Mouse (Mus musculus) bone marrow, adult 2 months (tissue): ENCODE measurements around the gene Acta2. TPM values are rescaled to one million over a fixed set of nuclear protein-coding genes. Genes with fewer than 3 reads are reported as not detected.

Experiments
- H3K27ac ChIP-seq: fragments of 200-500 bp; 2 replicates; pipeline ENCODE4 v1.5.1; 2012; ENCODE audit warnings: low read depth, mild to moderate bottlenecking, control low read depth, inconsistent platforms, low read length; ENCODE audit not compliant: control insufficient read depth, poor library complexity, insufficient read depth
- H3K4me1 ChIP-seq: fragments of 200-500 bp; 2 replicates; pipeline ENCODE4 v1.6.1; 2011; ENCODE audit warnings: low read length; ENCODE audit not compliant: control insufficient read depth, insufficient read depth
- H3K4me3 ChIP-seq: fragments of 200-500 bp; replicated peaks from 2 replicates; pipeline ENCODE3; 2011; ENCODE audit warnings: mild to moderate bottlenecking, low read depth, low read length, control low read depth; ENCODE audit not compliant: control insufficient read depth
- CTCF ChIP-seq: fragments of 200-500 bp; IDR thresholded peaks from 2 replicates; pipeline ENCODE4 v1.5.1; 2011; ENCODE audit warnings: low read length, control low read depth; ENCODE audit not compliant: control insufficient read depth, insufficient read depth
- POLR2A ChIP-seq: fragments of 200-500 bp; IDR thresholded peaks from 2 replicates; pipeline ENCODE4 v1.6.1; 2011; ENCODE audit warnings: low read depth, mild to moderate bottlenecking, control low read depth, low read length, borderline replicate concordance; ENCODE audit not compliant: control insufficient read depth
- WGBS: fragments of 180-500 bp; shearing (Covaris S2); methylation state at CpG from one replicate; pipeline ENCODE4 v1.1.7; 2018; 5-methylcytosine and 5-hydroxymethylcytosine counted together
- polyA plus RNA-seq: library from polyadenylated mRNA; stranded (reverse); fragments of >200 nt; gene quantifications from 2 replicates; pipeline ENCODE4 v1.2.4, GENCODE M21; 2011; ENCODE audit warnings: low replicate concordance; ENCODE audit not compliant: missing spikeins, insufficient read depth, insufficient read length

Acta2 gene
- polyA plus RNA-seq, 1 experiment, result 33.5 TPM

GRCm38 (mm10) chr19:34194132-34194745, 61.2 kb downstream of the Acta2 start:
- Histone ChIP-seq H3K4me3 (no peak overlapping the region), H3K4me1 (peaks cover 3% of the 10 kb centered on the region), H3K27ac (no peak overlapping the region)
- WGBS, result 63% methylated on average over 6 of the region's 6 CpGs
- TF ChIP-seq POLR2A (no peak), CTCF (no peak)

- no peak for TF ChIP-seq CTCF
- TF ChIP-seq POLR2A, result no peak
- Histone ChIP-seq H3K4me3 (peak overlapping the region; percentile 72), H3K27ac (peak overlapping the region; percentile 28; the same call in 1 of the 2 replicates), H3K4me1 (peaks cover 3% of the 10 kb centered on the region)
- 55% methylated on average over 9 of the region's 9 CpGs for WGBS
Measured at GRCm38 (mm10) chr19:34193683-34194082, 61.7 kb downstream of the Acta2 start.

GRCm38 (mm10) chr19:34193149-34193548, 62.2 kb downstream of the Acta2 start:
- under 1% methylated on average over 9 of the region's 9 CpGs for WGBS
- TF ChIP-seq POLR2A, result no peak
- no peak for TF ChIP-seq CTCF

GRCm38 (mm10) chr19:34192008-34192963, 63.1 kb downstream of the Acta2 start, which contains the start of gene Stambpl1:
Gene Stambpl1, plus strand, starts transcription at chr19:34192229.
- Histone ChIP-seq H3K4me3 (peak within 1 kb of the TSS; percentile 87), H3K4me1 (no peaks in the 10 kb centered on the region; the same call in 1 of the 2 replicates), H3K27ac (peak within 1 kb of the TSS; percentile 89)
- under 1% methylated on average over 62 of the region's 62 CpGs for WGBS
- TF ChIP-seq CTCF (no peak), POLR2A (peak; percentile 36; the same call in 1 of the 2 replicates)

More at GRCm38 (mm10) chr19:34193149-34193548, 62.2 kb downstream of the Acta2 start:
- Histone ChIP-seq H3K4me1 (peaks cover 3% of the 10 kb centered on the region), H3K27ac (no peak overlapping the region; the same call in 1 of the 2 replicates), H3K4me3 (peak overlapping the region; percentile 87)

GRCm38 (mm10) chr19:34191645-34192007, 63.8 kb downstream of the Acta2 start:
- WGBS, result 49% methylated on average over 10 of the region's 10 CpGs
- peak overlapping the region; percentile 39 for H3K4me3 ChIP-seq
- no peaks in the 10 kb centered on the region; the same call in 1 of the 2 replicates for H3K4me1 ChIP-seq
- H3K27ac ChIP-seq, result no peak overlapping the region
- TF ChIP-seq POLR2A (no peak), CTCF (no peak)

Other genes starting within 250 kb of the Acta2 start
- gene Lipk, start 247.3 kb downstream of the Acta2 start, polyA plus RNA-seq, result not detected in 2 replicates
- gene Lipn, start 188.2 kb downstream of the Acta2 start, polyA plus RNA-seq, result not detected in 2 replicates
- not detected in 2 replicates for gene Lipm, start 154.7 kb downstream of the Acta2 start, polyA plus RNA-seq
- gene Ankrd22, start 89.5 kb downstream of the Acta2 start, polyA plus RNA-seq, result 4.9 and 18.6 TPM in 2 replicates
- 13.0 and 30.5 TPM in 2 replicates for gene Stambpl1, start 63.4 kb downstream of the Acta2 start, polyA plus RNA-seq
- 3.7 and 10.1 TPM in 2 replicates for gene Fas, start 35.1 kb upstream of the Acta2 start, polyA plus RNA-seq
- not detected in 2 replicates for gene Ch25h, start 219.6 kb upstream of the Acta2 start, polyA plus RNA-seq